Mouse (Mus musculus) adrenal gland, adult (tissue): ENCODE data around the gene Ccdc69.

Experiments used
- DNase-seq, 2 experiments: peaks; one replicate each; pipeline ENCODE4 v3.0.0; 2022 to 2023; ENCODE audit warnings: low spot score in 1 of 2; ENCODE audit not compliant: inconsistent age in 2 of 2

Gene Ccdc69

GRCm38 (mm10) chr11:55015831-55016241, 62.1 kb downstream of the Ccdc69 start:
- peak; percentile 74 to 87 for DNase-seq

- DNase-seq = no peak
Measured at GRCm38 (mm10) chr11:55015264-55015663, 62.7 kb downstream of the Ccdc69 start.

GRCm38 (mm10) chr11:55013802-55014201, 64.1 kb downstream of the Ccdc69 start:
- no peak for DNase-seq

GRCm38 (mm10) chr11:55012551-55013521, 65.1 kb downstream of the Ccdc69 start:
- peak in 1 of 2 experiments; percentile 51 for DNase-seq

GRCm38 (mm10) chr11:55011440-55011839, 66.5 kb downstream of the Ccdc69 start:
- no peak for DNase-seq

- DNase-seq = no peak
Measured at GRCm38 (mm10) chr11:55008230-55008629, 69.7 kb downstream of the Ccdc69 start.

- no peak for DNase-seq
Measured at GRCm38 (mm10) chr11:55005684-55006083, 72.2 kb downstream of the Ccdc69 start.

- DNase-seq = no peak
Measured at GRCm38 (mm10) chr11:55004970-55005502, 72.9 kb downstream of the Ccdc69 start.
